Mouse (Mus musculus): ENCODE measurements around the gene Ptpn12.

Gene Ptpn12

DNA sequence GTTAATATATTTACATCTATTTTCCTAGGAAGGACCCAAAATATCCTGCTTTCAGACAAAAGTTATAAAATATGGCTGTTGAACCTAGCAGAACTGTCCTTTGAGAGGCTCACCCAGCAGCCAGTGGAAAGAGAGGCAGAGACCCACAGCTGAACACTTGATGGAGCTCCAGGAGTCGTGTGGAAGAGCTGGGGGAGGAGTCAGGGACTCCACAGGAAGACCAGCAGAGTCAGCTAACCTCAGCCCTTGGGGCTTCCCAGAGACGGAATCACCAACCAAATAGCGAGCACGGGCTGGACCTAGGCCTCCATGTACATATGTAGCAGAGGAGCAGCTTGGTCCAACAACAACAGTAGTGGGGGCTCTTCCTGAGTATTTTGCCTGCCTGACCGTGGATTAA is 38.6 kb downstream of the Ptpn12 start:
- peak; percentile 17 for DNase-seq

DNA sequence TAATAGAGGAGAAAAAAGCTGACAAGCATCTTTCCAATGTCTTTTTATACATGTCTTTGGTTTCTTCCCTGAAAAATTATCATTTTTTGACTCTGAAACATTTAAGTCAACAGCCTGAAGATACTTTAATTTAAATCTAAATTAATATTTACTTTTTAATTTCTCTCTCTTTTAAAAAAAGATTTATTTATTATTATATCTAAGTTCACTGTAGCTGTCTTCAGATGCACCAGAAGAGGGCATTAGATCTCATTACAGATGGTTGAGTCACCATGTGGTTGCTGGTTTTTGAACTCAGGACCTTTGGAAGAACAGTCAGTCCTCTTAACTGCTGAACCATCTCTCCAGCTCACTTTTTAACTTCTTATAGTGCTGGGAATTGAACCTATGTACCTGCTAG is 44.8 kb downstream of the Ptpn12 start:
- DNase-seq, result no peak

DNA sequence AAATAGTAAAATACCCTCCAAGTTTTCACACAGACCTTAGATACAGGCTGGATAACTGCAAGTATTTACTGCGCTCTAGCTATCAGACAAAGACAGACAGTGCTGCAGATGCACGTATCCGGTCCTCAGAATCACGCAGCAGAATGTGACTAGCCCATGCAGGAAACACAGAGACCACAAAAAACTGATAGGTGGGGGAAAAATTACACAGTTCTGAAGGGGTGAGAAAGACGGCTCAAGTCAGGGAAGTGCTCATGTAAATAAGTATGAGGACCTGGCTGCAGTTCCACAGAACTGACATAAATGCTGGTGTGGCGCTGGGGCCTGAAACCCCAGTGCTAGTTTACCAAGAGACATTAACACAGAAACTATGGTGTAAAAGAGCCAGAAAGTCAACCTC is 53.0 kb downstream of the Ptpn12 start:
- no peak for DNase-seq

DNA sequence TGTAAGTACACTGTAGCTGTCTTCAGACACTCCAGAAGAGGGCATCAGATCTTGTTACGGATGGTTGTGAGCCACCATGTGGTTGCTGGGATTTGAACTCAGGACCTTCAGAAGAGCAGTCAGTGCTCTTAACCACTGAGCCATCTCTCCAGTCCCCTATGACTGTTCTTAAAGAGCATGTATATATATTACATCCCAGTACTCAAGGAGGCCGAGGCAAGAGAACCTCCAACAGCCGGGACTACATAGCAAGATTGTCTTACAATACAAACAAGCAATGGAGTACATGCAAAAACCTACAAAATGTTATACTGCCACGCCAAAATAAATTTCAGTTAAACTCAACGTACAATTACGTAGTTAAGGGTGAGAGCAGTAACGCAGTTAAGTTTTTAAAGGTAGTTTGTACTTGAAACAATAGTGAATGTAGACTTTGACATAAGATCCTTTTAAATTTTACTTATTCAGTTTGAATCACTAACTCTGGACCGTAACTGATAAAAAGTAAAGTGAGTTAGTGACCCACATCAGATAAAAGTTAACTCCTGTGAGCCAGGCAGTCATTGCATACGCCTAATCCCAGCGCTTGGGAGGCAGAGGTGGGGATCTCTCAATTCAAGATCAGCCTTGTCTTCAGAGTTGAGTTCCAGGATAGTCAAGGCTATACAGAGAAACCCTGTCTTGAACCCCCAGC is 53.9 kb downstream of the Ptpn12 start:
- DNase-seq, result no peak

GRCm38 (mm10) chr5:20998427-20998826 is 57.3 kb downstream of the Ptpn12 start:
- DNase-seq, result no peak

GRCm38 (mm10) chr5:20997555-20997954 is 58.2 kb downstream of the Ptpn12 start:
- no peak for DNase-seq

- DNase-seq, result no peak
Measured at GRCm38 (mm10) chr5:20990062-20990809, 65.5 kb downstream of the Ptpn12 start.

GRCm38 (mm10) chr5:20986271-20986670 is 69.4 kb downstream of the Ptpn12 start:
- DNase-seq, result no peak

GRCm38 (mm10) chr5:20983505-20983904 is 72.2 kb downstream of the Ptpn12 start:
- no peak for DNase-seq

GRCm38 (mm10) chr5:20974690-20975089 is 81.0 kb downstream of the Ptpn12 start:
- no peak for DNase-seq

- no peak for DNase-seq
Measured at GRCm38 (mm10) chr5:20973999-20974398, 81.7 kb downstream of the Ptpn12 start.

DNA sequence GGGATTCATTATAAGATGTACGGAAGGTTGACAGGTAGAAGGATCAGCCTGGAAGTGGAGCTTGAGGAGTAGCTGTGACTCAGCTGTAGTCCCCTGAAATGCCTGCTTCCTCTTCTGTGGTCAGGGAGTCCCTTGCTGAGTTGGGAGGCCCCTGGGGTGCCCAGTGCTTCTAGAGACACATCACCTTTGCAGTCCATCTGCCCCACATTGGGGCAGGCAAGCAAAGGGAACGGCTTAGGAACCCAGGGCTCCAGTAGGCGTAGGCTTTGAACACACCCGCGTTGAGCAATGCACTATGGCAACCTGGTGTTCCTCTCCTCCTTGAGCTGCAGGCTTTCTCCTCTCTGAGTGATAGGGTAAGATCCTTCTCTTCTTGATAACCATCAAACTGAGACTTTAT is 82.6 kb downstream of the Ptpn12 start:
- no peak for DNase-seq

GRCm38 (mm10) chr5:20968963-20969362 is 86.7 kb downstream of the Ptpn12 start:
- DNase-seq, result peak; percentile 67

DNA sequence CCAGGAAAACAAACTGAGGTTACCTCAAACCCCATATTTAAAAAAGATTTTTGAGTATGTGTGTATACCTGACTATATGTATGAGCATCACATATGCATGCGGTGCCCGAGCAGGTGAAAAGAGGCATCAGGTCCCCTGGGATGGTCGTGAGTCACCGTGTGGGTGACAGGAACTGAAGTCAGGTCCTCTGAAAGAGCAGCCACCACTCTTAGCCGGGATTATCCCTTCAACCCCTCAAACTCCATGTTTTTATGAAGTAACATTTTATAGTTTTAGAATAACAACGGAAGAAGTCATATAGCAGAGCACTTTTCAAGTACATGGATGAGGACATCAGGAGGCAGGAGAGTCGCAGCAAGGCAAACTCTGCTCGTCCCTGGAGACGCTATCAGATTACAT is 87.2 kb downstream of the Ptpn12 start:
- DNase-seq, result no peak

GRCm38 (mm10) chr5:20967942-20968341 is 87.8 kb downstream of the Ptpn12 start:
- DNase-seq, result no peak

DNA sequence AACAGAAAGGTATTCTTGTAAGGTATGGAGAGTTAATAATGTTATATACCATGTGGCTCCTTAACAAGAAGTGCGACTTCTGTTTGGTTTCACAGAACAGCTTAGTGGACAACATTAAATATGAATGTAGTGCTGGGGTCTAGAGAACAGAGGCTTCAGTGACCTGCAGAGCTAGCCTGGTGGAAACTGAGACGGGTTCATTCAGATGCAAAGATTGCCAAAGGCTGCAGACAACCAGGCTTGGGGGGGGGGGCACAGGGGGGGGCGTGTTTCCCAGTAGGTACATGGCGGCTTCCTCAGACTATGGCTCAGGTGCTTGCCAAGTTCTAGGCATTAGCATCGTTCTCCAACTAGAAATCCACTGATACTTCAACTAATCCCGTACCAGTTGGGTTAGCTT is 91.3 kb downstream of the Ptpn12 start:
- no peak for DNase-seq

GRCm38 (mm10) chr5:20963295-20963694 is 92.4 kb downstream of the Ptpn12 start:
- DNase-seq, result no peak

DNA sequence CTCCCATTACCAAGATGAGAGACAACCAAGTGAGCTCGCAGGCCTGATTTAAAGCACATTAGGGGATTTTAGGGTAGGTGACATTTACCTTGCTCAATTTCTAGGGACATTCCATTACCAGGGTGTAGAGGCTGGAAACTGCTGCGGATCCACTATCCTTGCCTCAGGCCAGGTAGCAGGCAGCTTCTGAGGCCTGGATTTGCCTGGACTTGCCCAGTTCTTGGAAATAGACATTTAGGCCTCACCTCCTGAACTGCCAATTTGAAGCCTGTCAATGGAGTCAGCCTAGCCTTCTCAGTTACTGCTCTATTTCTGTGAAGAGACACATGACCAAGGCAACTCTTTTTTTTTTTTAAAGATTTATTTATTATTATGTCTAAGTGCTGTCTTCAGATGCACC is 94.8 kb downstream of the Ptpn12 start:
- no peak for DNase-seq

- DNase-seq, result no peak
Measured at GRCm38 (mm10) chr5:20956298-20956697, 99.4 kb downstream of the Ptpn12 start, which contains the start of gene Rsbn1l. Gene Rsbn1l, minus strand, starts transcription at chr5:20956398.

- no peak for DNase-seq
Measured at GRCm38 (mm10) chr5:20955114-20955835, 100.4 kb downstream of the Ptpn12 start.

DNA sequence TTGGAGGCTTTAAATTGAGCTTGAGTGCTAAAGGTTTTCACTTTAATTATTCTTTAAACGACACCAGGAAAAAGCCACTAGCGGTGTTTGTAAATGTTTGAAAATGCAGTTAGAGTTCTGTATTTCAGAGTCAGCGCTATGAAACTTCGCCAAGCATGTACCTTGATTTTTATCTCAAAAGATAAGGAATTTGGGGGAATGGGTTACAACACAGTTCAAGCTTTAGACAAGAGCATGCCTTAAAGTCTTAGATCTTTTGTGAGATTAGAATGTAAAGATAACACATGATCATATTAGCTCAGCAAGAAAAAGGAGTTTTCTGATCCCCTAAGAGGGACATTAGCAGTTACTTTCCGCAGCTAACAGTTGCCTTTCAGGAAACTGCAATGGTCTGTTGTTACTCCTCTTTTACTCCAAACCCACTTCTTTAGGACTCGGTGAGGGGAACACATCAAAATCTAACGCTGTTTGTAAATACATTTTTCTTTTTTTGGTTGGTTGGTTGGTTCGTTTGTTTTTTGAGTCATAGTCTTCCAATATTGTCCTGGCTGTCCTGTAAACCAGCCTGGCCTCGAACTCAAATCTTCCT is 103.3 kb downstream of the Ptpn12 start:
- no peak for DNase-seq

DNA sequence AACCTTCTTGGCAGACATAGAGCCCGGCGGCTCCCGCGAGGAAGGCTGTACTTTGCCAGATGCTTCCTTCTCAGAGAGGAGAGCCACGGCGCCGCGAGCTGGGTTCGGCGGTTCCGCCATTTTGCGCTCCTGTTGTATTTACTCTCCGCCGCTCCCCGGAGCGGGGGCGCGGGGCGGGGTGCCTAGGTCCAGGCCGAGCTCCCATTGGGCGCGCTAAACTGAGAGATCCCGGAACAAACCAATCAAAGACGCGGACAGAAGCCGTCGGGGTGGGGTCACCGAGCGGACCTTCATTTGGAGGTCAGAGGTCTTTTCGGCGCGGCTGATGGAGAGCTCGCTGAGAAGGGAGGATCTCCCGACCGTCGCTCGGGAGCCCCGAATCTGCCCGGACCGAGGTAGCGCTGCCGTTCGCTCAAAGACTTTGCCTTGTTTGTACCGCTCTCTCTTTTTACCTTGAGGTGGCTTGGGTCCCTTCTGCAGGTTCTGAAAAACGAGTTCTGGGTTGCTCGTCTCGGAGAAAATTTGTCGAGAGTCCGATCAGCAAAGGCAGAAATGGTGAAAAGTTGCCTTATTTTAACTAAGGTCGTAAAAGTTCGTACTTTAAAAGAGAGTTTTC is 103.9 kb downstream of the Ptpn12 start:
- peak; percentile 95 for DNase-seq

All from lung, postnatal 14 days (tissue).